Mouse (Mus musculus) testis, adult 2 months (tissue): ENCODE data around the gene Sorbs1.

ENCODE experiments used
- CTCF ChIP-seq: fragments of 200-500 bp; IDR thresholded peaks from 2 replicates; pipeline ENCODE4 v1.5.1; 2012; ENCODE audit warnings: low read depth, mild to moderate bottlenecking, inconsistent platforms, low read length, moderate library complexity; ENCODE audit not compliant: control insufficient read depth, insufficient read depth, insufficient replicate concordance
- POLR2A ChIP-seq: fragments of 200-500 bp; IDR thresholded peaks from 2 replicates; pipeline ENCODE4 v1.6.1; 2012; ENCODE audit warnings: low read depth, mild to moderate bottlenecking, inconsistent platforms, low read length, moderate library complexity; ENCODE audit not compliant: control insufficient read depth

GRCm38 (mm10) chr19:40246646-40247267, 266.8 kb downstream of the Sorbs1 start:
- TF ChIP-seq CTCF (no peak), POLR2A (no peak)
